Mouse (Mus musculus) G1E (cell line): ENCODE measurements around the gene Herpud1.

Experiments
- CTCF ChIP-seq: IDR thresholded peaks from 2 replicates; pipeline ENCODE4 v1.5.1; 2012; ENCODE audit warnings: low read depth, low read length, inconsistent platforms, mixed read lengths
- GATA1 ChIP-seq: IDR thresholded peaks from 2 replicates; pipeline ENCODE4 v1.6.1; 2012; ENCODE audit warnings: borderline replicate concordance, low read length, inconsistent platforms, mixed read lengths
- GATA2 ChIP-seq: IDR thresholded peaks from 2 replicates; pipeline ENCODE4 v1.6.1; 2012; ENCODE audit warnings: low read depth, low read length, inconsistent platforms, borderline replicate concordance
- POLR2AphosphoS5 ChIP-seq: IDR thresholded peaks from 2 replicates; pipeline ENCODE4 v1.6.1; 2012; ENCODE audit warnings: low read depth, low read length, inconsistent platforms; ENCODE audit not compliant: insufficient replicate concordance
- TAL1 ChIP-seq: conservative IDR thresholded peaks from 2 replicates; pipeline ENCODE4 v1.6.1; 2012; ENCODE audit warnings: low read depth, low read length, inconsistent platforms, mixed read lengths

GRCm38 (mm10) chr8:94409523-94409922, 23.3 kb downstream of the Herpud1 start:
- TF ChIP-seq CTCF (no peak), TAL1 (no peak), GATA1 (no peak), POLR2AphosphoS5 (no peak), GATA2 (no peak)
